In the genomic region with DNA sequence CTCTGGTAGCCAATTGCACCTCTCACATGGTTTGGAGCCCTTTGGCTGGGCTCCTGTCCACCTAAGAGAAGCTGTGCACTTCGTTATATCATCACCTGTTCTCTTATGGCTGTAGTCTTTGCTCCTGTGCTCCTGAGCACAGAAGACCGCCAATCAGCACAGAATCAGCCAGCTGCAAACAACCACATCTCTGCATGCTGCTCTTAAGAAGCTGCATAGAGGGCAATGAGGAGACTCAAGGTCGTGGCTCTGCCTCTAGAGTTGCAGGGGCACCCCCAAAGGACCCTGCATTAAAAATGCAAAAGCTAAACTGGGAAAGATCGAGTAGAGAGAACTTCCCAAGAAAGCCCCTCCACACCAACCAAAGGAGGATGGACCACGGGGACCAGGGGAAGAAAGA, we compare ENCODE assay signal across 26 mouse cellular contexts. TPM values are rescaled to one million over a fixed set of nuclear protein-coding genes. Genes with fewer than 3 reads are reported as not detected.
"Had no signal": no experiment of that assay in that cellular context is flagged by ENCODE, and none has a peak within 500 bp of the region (broad histone marks: within the 10 kb centered on the region; RNA-seq: fewer than 3 reads in every experiment).

No protein-coding gene starts in this region.

- H3K4me1 ChIP-seq: liver, embryonic 12.5 days; liver, embryonic 15.5 days; midbrain, embryonic 12.5 days; midbrain, embryonic 15.5 days; neural tube, embryonic 12.5 days; neural tube, embryonic 15.5 days had no signal

- H3K4me2 ChIP-seq: liver, embryonic 12.5 days; liver, embryonic 15.5 days; midbrain, embryonic 12.5 days; midbrain, embryonic 15.5 days; neural tube, embryonic 12.5 days; neural tube, embryonic 15.5 days had no signal

- H3K9me3 ChIP-seq: liver, embryonic 12.5 days; liver, embryonic 15.5 days; midbrain, embryonic 12.5 days; midbrain, embryonic 15.5 days; neural tube, embryonic 12.5 days; neural tube, embryonic 15.5 days had no signal

- ATAC-seq: inflammation-experienced regulatory T-cells, adult 6 months; intestine, postnatal 0 days; liver, embryonic 12.5 days; midbrain, embryonic 15.5 days had no signal

- H3K4me3 ChIP-seq: layer of hippocampus, adult 2 months; liver, embryonic 12.5 days; liver, embryonic 15.5 days; midbrain, embryonic 12.5 days; midbrain, embryonic 15.5 days; neural tube, embryonic 12.5 days; neural tube, embryonic 15.5 days had no signal

- H3K27ac ChIP-seq: layer of hippocampus, adult 2 months; liver, embryonic 12.5 days; liver, embryonic 15.5 days; midbrain, embryonic 12.5 days; midbrain, embryonic 15.5 days; neural tube, embryonic 12.5 days; neural tube, embryonic 15.5 days had no signal

- H3K27me3 ChIP-seq: liver, embryonic 12.5 days; liver, embryonic 15.5 days; midbrain, embryonic 12.5 days; midbrain, embryonic 15.5 days; neural tube, embryonic 12.5 days; neural tube, embryonic 15.5 days had no signal

- DNase-seq: kidney, adult 9 months; kidney, postnatal 25 days; layer of hippocampus, adult 9-11 months; liver; lung, adult 2 months; lung, postnatal 14 days; lung, postnatal 4 days; right cerebral cortex, adult 18-20 months; right cerebral cortex, postnatal 14 days; right cerebral cortex, postnatal 4 days; spleen, adult 18-20 months had no signal

- H3K36me3 ChIP-seq: liver, embryonic 12.5 days; liver, embryonic 15.5 days; midbrain, embryonic 12.5 days; midbrain, embryonic 15.5 days; neural tube, embryonic 12.5 days; neural tube, embryonic 15.5 days had no signal

- H3K9ac ChIP-seq: liver, embryonic 12.5 days; liver, embryonic 15.5 days; midbrain, embryonic 12.5 days; midbrain, embryonic 15.5 days; neural tube, embryonic 12.5 days; neural tube, embryonic 15.5 days had no signal

RNA-seq across cellular contexts. Expression of a gene that starts 12.5 kb away (rescaled TPM):
- total RNA-seq: layer of hippocampus, adult 2 months; layer of hippocampus, postnatal 25 days; left cerebral cortex, adult 18-20 months; left cerebral cortex, postnatal 25 days had no signal
- polyA plus RNA-seq: limb, embryonic 11.5 days; liver, embryonic 12.5 days; liver, embryonic 15.5 days; midbrain, embryonic 12.5 days; midbrain, embryonic 15.5 days; neural tube, embryonic 12.5 days; neural tube, embryonic 15.5 days; stomach, embryonic 16.5 days had no signal

RNA-seq across cellular contexts. Expression of a gene that starts 38.2 kb away (rescaled TPM):
- total RNA-seq: layer of hippocampus, adult 2 months; layer of hippocampus, postnatal 25 days; left cerebral cortex, adult 18-20 months; left cerebral cortex, postnatal 25 days had no signal
- polyA plus RNA-seq: liver, embryonic 12.5 days; liver, embryonic 15.5 days; midbrain, embryonic 12.5 days; midbrain, embryonic 15.5 days; neural tube, embryonic 12.5 days; neural tube, embryonic 15.5 days; stomach, embryonic 16.5 days had no signal

RNA-seq across cellular contexts. Expression of a gene that starts 38.7 kb away (rescaled TPM):
- total RNA-seq: megakaryocyte, adult 5-6 weeks had no signal
